Mouse (Mus musculus) lung, adult 2 months (tissue): Measurements from ENCODE around the gene Cd209g. TPM values are rescaled to one million over a fixed set of nuclear protein-coding genes. Genes with fewer than 3 reads are reported as not detected.
"Not testable (repeated sequence)": the region's sequence is repeated elsewhere in the genome, so short reads cannot be mapped to it uniquely, and the experiment has no call there.

Source experiments
- DNase-seq: peaks from one replicate; pipeline ENCODE4 v3.0.0; 2022
- H3K4me1 ChIP-seq: fragments of 200-500 bp; 2 replicates; pipeline ENCODE4 v1.6.1; 2011; ENCODE audit warnings: low read length; ENCODE audit not compliant: control insufficient read depth, insufficient read depth
- H3K4me3 ChIP-seq: fragments of 200-500 bp; replicated peaks from 2 replicates; pipeline ENCODE3; 2011; ENCODE audit warnings: low read depth, mild to moderate bottlenecking, control low read depth, low read length; ENCODE audit errors: extremely low read depth
- CTCF ChIP-seq: fragments of 200-500 bp; IDR thresholded peaks from 2 replicates; pipeline ENCODE4 v1.5.1; 2011; ENCODE audit warnings: mild to moderate bottlenecking, low read length, control low read depth; ENCODE audit not compliant: insufficient read depth
- POLR2A ChIP-seq: fragments of 200-500 bp; IDR thresholded peaks from 2 replicates; pipeline ENCODE4 v1.6.1; 2011; ENCODE audit warnings: low read depth, mild to moderate bottlenecking, control low read depth, low read length, borderline replicate concordance; ENCODE audit errors: extremely low read depth
- WGBS: fragments of 180-500 bp; shearing (Covaris S2); methylation state at CpG from one replicate; pipeline ENCODE4 v1.1.7; 2018; 5-methylcytosine and 5-hydroxymethylcytosine counted together
- polyA plus RNA-seq: library from polyadenylated mRNA; depleted of rRNA; stranded (reverse); fragments of >200 nt; gene quantifications from 2 replicates; pipeline ENCODE4 v1.2.3, GENCODE M21; 2012; rRNA removed

Gene Cd209g
- 1.8 and 3.7 TPM in 2 replicates for polyA plus RNA-seq

GRCm38 (mm10) chr8:4133798-4134197 lies at the start of gene Cd209g:
Gene Cd209g, plus strand, starts transcription at chr8:4134098.
- 86% methylated on average over 10 of the region's 10 CpGs for WGBS
- TF ChIP-seq CTCF (no peak), POLR2A (no peak)
- Histone ChIP-seq H3K4me3 (no peak within 1 kb of the TSS), H3K4me1 (no peaks in the 10 kb centered on the region)
- DNase-seq: no peak

GRCm38 (mm10) chr8:4087180-4087722 lies 46.6 kb upstream of the Cd209g start:
- H3K4me3 ChIP-seq, H3K4me1 ChIP-seq: not testable (repeated sequence)
- DNase-seq: peak; percentile 10
- 39% methylated on average over 33 of the region's 33 CpGs for WGBS

GRCm38 (mm10) chr8:4088514-4088913 lies 45.4 kb upstream of the Cd209g start:
- not testable (repeated sequence) for H3K4me3 ChIP-seq, DNase-seq, H3K4me1 ChIP-seq
- WGBS: 54% methylated on average over 3 of the region's 3 CpGs

GRCm38 (mm10) chr8:4105735-4106134 lies 28.2 kb upstream of the Cd209g start, which contains the start of gene Cd209f:
Gene Cd209f, minus strand, starts transcription at chr8:4105835.
- WGBS: 66% methylated on average over 2 of the region's 2 CpGs
- not testable (repeated sequence) for H3K4me1 ChIP-seq, H3K4me3 ChIP-seq, DNase-seq

- Histone ChIP-seq H3K4me1 (no peaks in the 10 kb centered on the region), H3K4me3 (no peak overlapping the region)
- peak; percentile 60 for DNase-seq
- 8% methylated on average over 12 of the region's 12 CpGs for WGBS
- TF ChIP-seq CTCF (peak; percentile 96), POLR2A (no peak)
Measured at GRCm38 (mm10) chr8:4139660-4140646, 6.1 kb downstream of the Cd209g start.

GRCm38 (mm10) chr8:4141721-4142120 lies 7.8 kb downstream of the Cd209g start:
- no peak overlapping the region for H3K4me3 ChIP-seq
- TF ChIP-seq POLR2A: no peak
- TF ChIP-seq CTCF: no peak
- no peak for DNase-seq
- H3K4me1 ChIP-seq: no peaks in the 10 kb centered on the region
- 60% methylated on average over 3 of the region's 3 CpGs for WGBS

GRCm38 (mm10) chr8:4147272-4147671 lies 13.4 kb downstream of the Cd209g start:
- WGBS: 49% methylated on average over 1 of the region's 1 CpGs
- no peak overlapping the region for H3K4me3 ChIP-seq
- no peaks in the 10 kb centered on the region for H3K4me1 ChIP-seq
- DNase-seq: no peak
- no peak for TF ChIP-seq CTCF
- no peak for TF ChIP-seq POLR2A

- H3K4me1 ChIP-seq: no peaks in the 10 kb centered on the region
- DNase-seq: no peak
- TF ChIP-seq POLR2A (no peak), CTCF (no peak)
- no peak overlapping the region for H3K4me3 ChIP-seq
Measured at GRCm38 (mm10) chr8:4154878-4155277, 21.0 kb downstream of the Cd209g start.

GRCm38 (mm10) chr8:4162786-4163185 lies 28.9 kb downstream of the Cd209g start:
- TF ChIP-seq POLR2A (no peak), CTCF (no peak)
- Histone ChIP-seq H3K4me3 (no peak overlapping the region), H3K4me1 (no peaks in the 10 kb centered on the region; the same call in 1 of the 2 replicates)
- WGBS: 32% methylated on average over 4 of the region's 4 CpGs
- DNase-seq: no peak

- 5% methylated on average over 13 of the region's 13 CpGs for WGBS
- peak overlapping the region; percentile 82 for H3K4me3 ChIP-seq
- no peaks in the 10 kb centered on the region; the same call in 1 of the 2 replicates for H3K4me1 ChIP-seq
- DNase-seq: no peak
- TF ChIP-seq CTCF (no peak), POLR2A (no peak)
Measured at GRCm38 (mm10) chr8:4165176-4165851, 31.4 kb downstream of the Cd209g start.
